Mouse (Mus musculus) forebrain, embryonic 14.5 days (tissue): ENCODE data around the gene Cdyl. TPM values are rescaled to one million over a fixed set of nuclear protein-coding genes. Genes with fewer than 3 reads are reported as not detected.

Experiments used
- ATAC-seq: fragments of 200-750 bp; cut with Nextera tagmentation; 2 replicates; pipeline ENCODE4 v1.8.0; 2017; ENCODE audit warnings: mild to moderate bottlenecking, moderate library complexity
- DNase-seq: peaks from one replicate; pipeline ENCODE4 v3.0.0-alpha.2; 2015; ENCODE audit warnings: low spot score
- H3K27ac ChIP-seq: fragments of 300-500 bp; sonication (generic); 2 replicates; pipeline ENCODE4 v1.5.1; 2014; ENCODE audit warnings: low read depth, mild to moderate bottlenecking, control low read depth, low read length, moderate library complexity
- H3K27me3 ChIP-seq: fragments of 300-500 bp; sonication (generic); replicated peaks from 2 replicates; pipeline ENCODE4 v1.6.1; 2014; ENCODE audit warnings: low read length, control low read depth, mixed read lengths; ENCODE audit not compliant: control insufficient read depth, insufficient read depth
- H3K36me3 ChIP-seq: fragments of 300-500 bp; sonication (generic); 2 replicates; pipeline ENCODE4 v1.6.1; 2014; ENCODE audit warnings: low read length, control low read depth; ENCODE audit not compliant: control insufficient read depth, insufficient read depth
- H3K4me1 ChIP-seq: fragments of 300-500 bp; sonication (generic); 2 replicates; pipeline ENCODE4 v1.6.1; 2014; ENCODE audit warnings: antibody characterized with exemption, low read length, control low read depth; ENCODE audit not compliant: control insufficient read depth, insufficient read depth
- H3K4me2 ChIP-seq: fragments of 300-500 bp; sonication (generic); 2 replicates; pipeline ENCODE4 v1.6.1; 2014; ENCODE audit warnings: mild to moderate bottlenecking, control low read depth, low read length
- H3K4me3 ChIP-seq: fragments of 300-500 bp; sonication (generic); 2 replicates; pipeline ENCODE4 v1.5.1; 2014; ENCODE audit warnings: low read depth, low read length, control low read depth
- H3K9ac ChIP-seq: fragments of 300-500 bp; sonication (generic); 2 replicates; pipeline ENCODE4 v1.6.1; 2014; ENCODE audit warnings: mild to moderate bottlenecking, low read length, control low read depth, moderate library complexity
- H3K9me3 ChIP-seq: fragments of 300-500 bp; sonication (generic); replicated peaks from 2 replicates; pipeline ENCODE4 v1.6.1; 2016; ENCODE audit warnings: low read length, control low read depth, mixed read lengths; ENCODE audit not compliant: control insufficient read depth
- WGBS: fragments of 180-500 bp; shearing (Covaris S2); extraction: QIAGEN DNeasy Blood & Tissue Kit; methylation state at CpG from one replicate; pipeline ENCODE4 v1.1.7; 2014; 5-methylcytosine and 5-hydroxymethylcytosine counted together
- polyA plus RNA-seq: library from polyadenylated mRNA; unstranded; fragments of >200 nt; fragmentation: Nextera tagmentation; extraction: Ambion mirVana; gene quantifications from 2 replicates; pipeline ENCODE4 v1.2.1, GENCODE M21; 2014

The Cdyl gene
- polyA plus RNA-seq, 1 experiment from 2014 or later, result 4.5 TPM

DNA sequence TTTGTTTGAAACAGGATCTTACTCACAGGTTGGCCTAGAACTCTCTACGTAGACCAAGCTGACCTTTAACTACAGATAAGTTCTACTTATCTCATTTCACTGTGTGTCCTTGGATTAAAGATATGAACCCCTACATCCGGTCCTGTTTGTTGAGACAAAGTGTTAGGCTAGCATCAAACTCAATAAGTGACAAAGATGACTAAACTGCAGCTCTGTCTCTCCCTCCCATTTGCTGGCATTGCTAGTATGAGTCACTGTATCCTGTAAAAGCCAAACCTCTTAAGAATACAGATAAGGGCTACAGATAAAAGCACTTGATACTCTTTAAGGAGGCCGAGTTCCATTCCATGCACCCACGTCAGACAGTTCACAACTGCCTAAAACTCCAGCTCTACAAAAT, 72.5 kb downstream of the Cdyl start:
- no peaks in the 10 kb centered on the region for H3K9me3 ChIP-seq
- no peaks in the 10 kb centered on the region for H3K27me3 ChIP-seq
- 92% methylated on average over 4 of the region's 4 CpGs for WGBS
- no peak for ATAC-seq
- H3K4me1 ChIP-seq, result no peaks in the 10 kb centered on the region
- H3K4me2 ChIP-seq, result no peak overlapping the region
- no peak overlapping the region for H3K9ac ChIP-seq
- H3K36me3 ChIP-seq, result no peaks in the 10 kb centered on the region
- no peak overlapping the region for H3K4me3 ChIP-seq
- no peak overlapping the region for H3K27ac ChIP-seq
- no peak for DNase-seq

DNA sequence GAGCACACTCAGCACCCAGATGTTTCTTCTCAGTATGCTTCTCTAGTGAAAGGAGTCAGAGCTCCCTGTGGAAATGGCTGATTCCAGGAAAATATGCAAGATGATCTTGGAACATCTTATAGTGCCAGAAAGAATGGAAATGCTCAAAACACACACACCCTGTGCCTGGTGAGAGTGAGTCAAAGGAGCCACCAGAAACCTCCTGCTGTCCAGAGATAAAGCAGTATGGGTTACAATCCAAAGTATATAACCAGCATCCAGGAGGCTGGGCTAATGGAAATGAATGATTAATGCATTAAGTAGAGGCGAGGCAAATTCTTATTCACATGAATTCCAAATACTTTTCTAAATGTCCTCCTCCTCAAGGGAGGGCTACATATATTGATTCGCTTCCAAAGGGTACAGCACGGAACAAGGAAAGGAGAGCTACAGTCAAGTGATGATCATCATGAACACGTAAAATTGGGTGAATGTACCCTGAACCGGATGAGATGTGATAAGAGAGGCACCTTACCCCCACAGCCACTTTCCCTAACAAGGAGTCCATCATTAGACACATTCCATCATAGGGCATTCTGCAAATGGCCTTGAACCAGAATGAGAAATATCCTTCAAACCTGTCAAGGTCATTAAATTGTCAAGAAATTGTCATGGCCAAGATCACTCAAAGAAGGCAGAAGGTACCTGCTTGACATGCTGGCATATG, 73.4 kb downstream of the Cdyl start:
- Histone ChIP-seq H3K4me2 (no peak overlapping the region), H3K27me3 (no peaks in the 10 kb centered on the region), H3K4me1 (no peaks in the 10 kb centered on the region), H3K4me3 (no peak overlapping the region), H3K9me3 (no peaks in the 10 kb centered on the region), H3K9ac (no peak overlapping the region), H3K27ac (no peak overlapping the region), H3K36me3 (no peaks in the 10 kb centered on the region)
- WGBS, result 89% methylated on average over 5 of the region's 5 CpGs
- ATAC-seq (no peak), DNase-seq (no peak)

DNA sequence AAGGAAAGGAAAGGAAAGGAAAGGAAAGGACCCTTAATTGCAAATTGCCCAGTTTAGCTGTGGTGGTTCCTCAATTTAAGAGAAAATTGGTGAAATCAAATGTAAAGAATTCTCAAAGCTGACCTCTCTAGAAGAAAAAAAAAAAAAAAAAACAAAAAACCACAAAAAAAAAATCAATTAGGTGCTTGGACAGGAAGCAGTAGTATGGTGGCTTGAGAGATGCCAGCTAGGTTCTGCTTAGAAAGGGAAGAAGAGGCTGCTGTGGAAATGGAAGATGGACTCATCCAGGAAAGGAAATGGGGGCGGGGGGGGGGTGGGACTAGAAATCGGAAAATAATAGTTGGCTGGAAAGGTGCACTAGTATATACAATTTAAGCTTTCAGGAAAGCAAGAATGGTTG, 77.9 kb downstream of the Cdyl start:
- no peak overlapping the region for H3K9ac ChIP-seq
- no peak overlapping the region for H3K27ac ChIP-seq
- no peaks in the 10 kb centered on the region for H3K9me3 ChIP-seq
- H3K4me3 ChIP-seq, result no peak overlapping the region
- peaks cover 4% of the 10 kb centered on the region for H3K4me1 ChIP-seq
- no peak overlapping the region for H3K4me2 ChIP-seq
- no peak for ATAC-seq
- no peak for DNase-seq
- peaks cover 24% of the 10 kb centered on the region for H3K27me3 ChIP-seq
- H3K36me3 ChIP-seq, result no peaks in the 10 kb centered on the region
- WGBS, result 19% methylated on average over 2 of the region's 2 CpGs

DNA sequence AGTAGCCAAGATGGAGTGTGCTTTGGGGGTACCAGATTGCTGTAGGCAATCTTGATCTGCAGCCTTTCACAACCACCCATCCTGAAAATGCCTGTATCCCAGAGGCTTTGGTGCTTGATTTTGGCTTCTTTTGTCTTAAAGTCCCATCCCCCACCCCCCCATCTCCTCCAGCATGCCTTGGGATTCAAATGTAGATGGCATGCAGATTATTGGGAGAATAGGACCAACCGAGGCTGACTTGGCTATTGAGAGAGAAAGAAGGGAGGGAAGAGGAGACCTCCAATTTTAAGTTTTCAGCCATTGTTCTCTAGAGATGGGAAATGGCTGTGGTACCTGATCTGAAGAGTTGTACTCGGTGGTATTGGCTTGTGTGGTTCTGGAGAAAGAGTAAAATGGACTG, 78.6 kb downstream of the Cdyl start:
- 4% methylated on average over 2 of the region's 2 CpGs for WGBS

DNA sequence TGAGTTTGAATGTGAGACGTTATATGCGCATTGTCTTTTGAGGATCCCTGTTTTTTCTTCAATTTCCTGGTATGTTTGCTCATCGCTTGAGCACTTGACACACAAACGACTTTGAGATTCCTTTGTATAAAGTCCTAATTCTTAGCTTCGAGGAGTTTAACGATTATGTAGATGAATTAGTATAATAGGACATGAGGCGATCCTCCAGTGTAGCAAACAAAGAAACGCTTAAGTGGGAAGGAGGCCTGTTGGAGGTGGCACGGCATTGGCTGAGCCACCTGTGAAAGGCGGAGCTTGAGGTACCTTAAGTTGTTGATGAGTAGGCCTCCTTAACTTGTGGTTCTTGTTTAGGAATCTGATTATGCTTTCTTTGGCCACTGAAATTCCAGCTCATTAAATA, 79.8 kb downstream of the Cdyl start:
- no peaks in the 10 kb centered on the region for H3K36me3 ChIP-seq
- peaks cover 24% of the 10 kb centered on the region for H3K27me3 ChIP-seq
- ATAC-seq (no peak), DNase-seq (peak; percentile 6)
- peaks cover 10% of the 10 kb centered on the region for H3K4me1 ChIP-seq
- no peak overlapping the region for H3K4me2 ChIP-seq
- WGBS, result 9% methylated on average over 10 of the region's 10 CpGs
- H3K4me3 ChIP-seq, result no peak overlapping the region
- no peak overlapping the region for H3K27ac ChIP-seq
- H3K9ac ChIP-seq, result no peak overlapping the region
- no peaks in the 10 kb centered on the region for H3K9me3 ChIP-seq

More for the DNA sequence above, 78.6 kb downstream of the Cdyl start:
- no peak overlapping the region for H3K4me2 ChIP-seq
- H3K27ac ChIP-seq, result no peak overlapping the region
- peaks cover 24% of the 10 kb centered on the region for H3K27me3 ChIP-seq
- DNase-seq (no peak), ATAC-seq (no peak)
- no peaks in the 10 kb centered on the region for H3K9me3 ChIP-seq
- no peak overlapping the region for H3K4me3 ChIP-seq
- no peaks in the 10 kb centered on the region for H3K36me3 ChIP-seq
- no peak overlapping the region for H3K9ac ChIP-seq
- peaks cover 10% of the 10 kb centered on the region for H3K4me1 ChIP-seq

DNA sequence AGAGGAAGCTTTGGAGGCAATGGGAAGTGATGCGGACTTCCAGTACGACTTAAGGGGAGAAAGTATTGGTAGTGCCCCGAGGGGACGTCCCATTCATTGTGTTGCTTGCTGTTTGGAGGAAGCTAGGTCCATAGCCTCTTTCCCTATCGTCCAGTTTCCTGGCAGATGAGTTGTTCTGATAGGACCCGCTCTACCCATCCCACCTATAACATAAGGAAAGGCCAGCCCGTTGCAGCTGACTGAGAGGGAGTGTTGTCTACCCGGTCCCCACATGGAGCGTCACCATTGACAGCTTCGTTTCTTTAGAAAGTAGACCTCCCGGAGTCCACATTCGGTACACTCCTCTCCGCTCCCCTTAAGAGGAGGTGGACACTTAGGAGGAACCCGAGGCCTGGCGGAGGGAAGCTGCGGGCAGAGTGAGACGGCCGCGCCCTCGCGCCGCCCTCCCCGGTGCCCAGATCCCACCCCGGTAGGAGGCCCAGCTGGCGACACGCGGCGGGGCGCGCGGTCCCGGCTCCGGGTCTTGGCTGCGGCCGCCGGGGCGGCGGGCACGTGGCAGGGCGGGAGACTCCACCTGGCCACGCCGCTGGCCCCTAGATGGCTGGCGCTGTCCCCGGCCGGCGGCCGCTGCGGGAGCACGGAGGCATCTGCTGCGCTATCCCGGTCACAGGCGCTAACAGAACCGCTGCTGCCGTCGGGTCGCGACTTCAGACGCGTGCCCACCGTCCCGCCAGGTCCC, 80.8 kb downstream of the Cdyl start:
- peaks cover 24% of the 10 kb centered on the region for H3K27me3 ChIP-seq
- H3K27ac ChIP-seq, result no peak overlapping the region
- peak overlapping the region; percentile 89 for H3K4me3 ChIP-seq
- ATAC-seq, result peak; percentile 71
- 1% methylated on average over 61 of the region's 61 CpGs for WGBS
- no peaks in the 10 kb centered on the region for H3K9me3 ChIP-seq
- no peaks in the 10 kb centered on the region for H3K36me3 ChIP-seq
- peaks cover 10% of the 10 kb centered on the region for H3K4me1 ChIP-seq
- H3K4me2 ChIP-seq, result peak overlapping the region; percentile 95
- DNase-seq, result peak; percentile 44
- peak overlapping the region; percentile 29; the same call in 1 of the 2 replicates for H3K9ac ChIP-seq

DNA sequence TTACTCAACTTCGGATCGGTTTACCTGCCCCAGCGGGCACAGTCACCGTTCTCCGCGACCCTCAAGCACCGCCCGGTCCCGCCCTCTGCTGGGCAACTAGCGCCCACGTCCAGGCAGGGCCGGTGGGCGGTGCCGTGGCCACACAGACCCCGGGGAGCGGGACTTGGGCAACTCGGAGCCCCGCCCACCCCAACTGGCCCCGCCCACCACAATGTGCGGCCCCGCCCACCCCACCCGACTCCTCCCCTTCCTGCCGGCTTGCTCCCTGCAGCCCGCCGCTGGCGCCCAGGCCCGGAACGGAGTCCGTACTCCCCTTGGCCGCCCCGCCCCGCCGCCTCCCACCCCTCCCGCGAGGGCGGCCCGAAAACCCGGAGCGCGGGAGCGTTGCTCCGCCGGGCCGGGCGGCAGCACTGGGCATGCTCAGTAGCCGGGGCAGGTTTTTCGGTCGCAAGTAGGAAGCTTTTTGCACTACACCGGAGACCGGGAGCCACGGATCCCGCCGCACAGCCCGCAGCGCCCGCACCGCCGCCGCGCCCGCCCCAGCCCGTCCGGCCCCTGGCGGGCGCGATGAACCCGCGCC, 81.5 kb downstream of the Cdyl start:
- WGBS, result under 1% methylated on average over 57 of the region's 68 CpGs
- DNase-seq, result peak; percentile 93
- Histone ChIP-seq H3K4me2 (peak overlapping the region; percentile 95), H3K9ac (peak overlapping the region; percentile 87), H3K36me3 (no peaks in the 10 kb centered on the region), H3K9me3 (no peaks in the 10 kb centered on the region), H3K27me3 (peaks cover 24% of the 10 kb centered on the region), H3K27ac (peak overlapping the region; percentile 74; the same call in 1 of the 2 replicates), H3K4me3 (peak overlapping the region; percentile 89), H3K4me1 (peaks cover 10% of the 10 kb centered on the region)
- peak; percentile 93 for ATAC-seq

DNA sequence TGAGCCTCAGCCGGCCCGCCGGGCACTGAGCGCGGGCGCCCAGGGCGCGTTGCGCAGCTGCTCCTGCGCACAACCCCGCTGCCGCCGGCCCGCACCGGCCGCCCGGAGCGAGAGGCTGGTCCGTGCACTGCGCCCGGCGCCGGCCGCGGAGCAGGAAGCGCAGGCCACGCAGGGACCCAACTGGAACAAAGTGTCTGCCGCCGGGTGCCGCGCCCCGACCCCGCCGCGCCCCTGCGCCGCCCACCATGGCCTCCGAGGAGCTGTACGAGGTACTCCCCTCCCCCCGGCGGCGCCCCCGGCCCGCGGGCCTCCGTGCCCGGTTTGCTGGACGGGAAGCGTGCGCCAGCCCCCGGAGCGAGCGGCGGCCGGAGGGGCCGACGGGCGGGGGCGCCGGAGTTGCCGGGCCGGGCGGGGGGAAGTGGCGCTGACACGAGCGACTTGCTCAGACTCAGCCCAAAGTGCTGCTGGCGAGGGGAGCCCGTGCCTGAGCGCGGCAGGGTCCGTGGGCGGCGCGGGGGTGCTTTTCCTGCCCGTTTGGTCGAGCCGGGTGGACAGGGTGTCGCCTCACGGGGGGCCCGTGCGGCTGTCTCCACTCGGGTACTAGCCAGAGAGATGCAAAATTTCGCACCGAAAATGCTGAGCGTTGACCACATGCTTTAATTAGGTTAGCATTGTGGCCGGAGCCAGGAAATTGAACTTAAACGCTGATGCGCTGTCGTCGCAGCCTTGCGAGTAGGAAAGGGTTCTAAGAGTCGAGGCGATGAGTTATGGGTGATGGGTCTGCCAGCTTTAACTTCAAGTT, 82.2 kb downstream of the Cdyl start:
- peak overlapping the region; percentile 74; the same call in 1 of the 2 replicates for H3K27ac ChIP-seq
- H3K9me3 ChIP-seq, result 0 out of 2 replicates have a peak, but pooled peaks cover 3% of the 10 kb centered on the region
- peak overlapping the region; percentile 95 for H3K4me2 ChIP-seq
- peak overlapping the region; percentile 87 for H3K9ac ChIP-seq
- H3K27me3 ChIP-seq, result peaks cover 24% of the 10 kb centered on the region
- peak; percentile 84 for ATAC-seq
- peak overlapping the region; percentile 89 for H3K4me3 ChIP-seq
- peak; percentile 33 for DNase-seq
- no peaks in the 10 kb centered on the region for H3K36me3 ChIP-seq
- peaks cover 10% of the 10 kb centered on the region for H3K4me1 ChIP-seq
- 0% methylated on average over 72 of the region's 93 CpGs for WGBS
